Mouse (Mus musculus) neural tube, embryonic 14.5 days (tissue): ENCODE measurements around the gene Zfp990. TPM values are rescaled to one million over a fixed set of nuclear protein-coding genes. Genes with fewer than 3 reads are reported as not detected.
"Not testable (repeated sequence)": the region's sequence is repeated elsewhere in the genome, so short reads cannot be mapped to it uniquely, and the experiment has no call there.

ENCODE experiments used
- ATAC-seq: fragments of 200-750 bp; cut with Nextera tagmentation; 2 replicates; pipeline ENCODE4 v1.8.0; 2017; ENCODE audit warnings: low read depth, mild to moderate bottlenecking, moderate TSS enrichment, moderate library complexity
- H3K27ac ChIP-seq: fragments of 300-500 bp; sonication (generic); 2 replicates; pipeline ENCODE4 v1.5.1; 2014; ENCODE audit warnings: low read depth, mild to moderate bottlenecking, control low read depth, low read length, moderate library complexity, mixed read lengths
- H3K27me3 ChIP-seq: fragments of 300-500 bp; sonication (generic); 2 replicates; pipeline ENCODE4 v1.6.1; 2014; ENCODE audit warnings: low read length; ENCODE audit not compliant: control insufficient read depth, insufficient read depth
- H3K36me3 ChIP-seq: fragments of 300-500 bp; sonication (generic); 2 replicates; pipeline ENCODE4 v1.6.1; 2014; ENCODE audit warnings: low read length, mixed read lengths; ENCODE audit not compliant: control insufficient read depth, insufficient read depth
- H3K4me1 ChIP-seq: fragments of 300-500 bp; sonication (generic); 2 replicates; pipeline ENCODE4 v1.6.1; 2014; ENCODE audit warnings: low read length; ENCODE audit not compliant: control insufficient read depth, insufficient read depth
- H3K4me2 ChIP-seq: fragments of 300-500 bp; sonication (generic); 2 replicates; pipeline ENCODE4 v1.6.1; 2014; ENCODE audit warnings: mild to moderate bottlenecking, low read depth, low read length, control low read depth
- H3K4me3 ChIP-seq: fragments of 300-500 bp; sonication (generic); 2 replicates; pipeline ENCODE4 v1.5.1; 2014; ENCODE audit warnings: low read depth, low read length, control low read depth, mixed read lengths
- H3K9ac ChIP-seq: fragments of 300-500 bp; sonication (generic); replicated peaks from 2 replicates; pipeline ENCODE4 v1.6.1; 2014; ENCODE audit warnings: low read depth, mild to moderate bottlenecking, control low read depth, low read length, mixed read lengths
- H3K9me3 ChIP-seq: fragments of 300-500 bp; sonication (generic); 2 replicates; pipeline ENCODE4 v1.6.1; 2016; ENCODE audit warnings: low read length; ENCODE audit not compliant: control insufficient read depth
- WGBS: fragments of 180-500 bp; shearing (Covaris S2); extraction: QIAGEN DNeasy Blood & Tissue Kit; methylation state at CpG from one replicate; pipeline ENCODE4 v1.1.7; 2014; 5-methylcytosine and 5-hydroxymethylcytosine counted together
- polyA plus RNA-seq: library from polyadenylated mRNA; unstranded; fragments of >200 nt; fragmentation: Nextera tagmentation; extraction: Ambion mirVana; gene quantifications from 2 replicates; pipeline ENCODE4 v1.2.1, GENCODE M21; 2014

The Zfp990 gene
- polyA plus RNA-seq = 0.07 and 0.12 TPM in 2 replicates

GRCm38 (mm10) chr4:145510459-145510858 is at the start of gene Zfp990:
Gene Zfp990, plus strand, starts transcription at chr4:145510759.
- not testable (repeated sequence) for H3K9ac ChIP-seq, H3K4me2 ChIP-seq, H3K9me3 ChIP-seq, H3K27ac ChIP-seq, ATAC-seq, H3K36me3 ChIP-seq, H3K27me3 ChIP-seq, H3K4me3 ChIP-seq, H3K4me1 ChIP-seq
- 80% methylated on average over 4 of the region's 4 CpGs for WGBS

- not testable (repeated sequence) for H3K9me3 ChIP-seq, H3K27ac ChIP-seq, H3K9ac ChIP-seq, H3K36me3 ChIP-seq, H3K27me3 ChIP-seq, H3K4me1 ChIP-seq
- 16% methylated on average over 67 of the region's 68 CpGs for WGBS
- H3K4me2 ChIP-seq = peak overlapping the region; percentile 38; the same call in 1 of the 2 replicates
- peak overlapping the region; percentile 28 for H3K4me3 ChIP-seq
- peak; percentile 74; the same call in 1 of the 2 replicates for ATAC-seq
These were observed 46.9 kb upstream of the Zfp990 start for GRCm38 (mm10) chr4:145463553-145464253.

- ATAC-seq = no peak
- Histone ChIP-seq H3K27ac (no peak overlapping the region), H3K27me3 (no peaks in the 10 kb centered on the region), H3K9me3 (peaks cover 5% of the 10 kb centered on the region), H3K36me3 (no peaks in the 10 kb centered on the region), H3K4me2 (no peak overlapping the region), H3K9ac (no peak overlapping the region), H3K4me1 (no peaks in the 10 kb centered on the region), H3K4me3 (no peak overlapping the region)
- 90% methylated on average over 3 of the region's 3 CpGs for WGBS
These were observed 32.4 kb upstream of the Zfp990 start for GRCm38 (mm10) chr4:145478128-145478527.

- not testable (repeated sequence) for H3K9ac ChIP-seq, H3K27me3 ChIP-seq, H3K9me3 ChIP-seq, H3K4me3 ChIP-seq, H3K36me3 ChIP-seq, H3K4me2 ChIP-seq, H3K27ac ChIP-seq, H3K4me1 ChIP-seq, ATAC-seq
- 94% methylated on average over 8 of the region's 8 CpGs for WGBS
These were observed 29.9 kb upstream of the Zfp990 start for GRCm38 (mm10) chr4:145480699-145481098.

GRCm38 (mm10) chr4:145489396-145489795 is 21.2 kb upstream of the Zfp990 start:
- H3K27ac ChIP-seq = no peak overlapping the region
- H3K9ac ChIP-seq = no peak overlapping the region

GRCm38 (mm10) chr4:145492132-145492531 is 18.4 kb upstream of the Zfp990 start:
- Histone ChIP-seq H3K9me3 (no peaks in the 10 kb centered on the region), H3K9ac (no peak overlapping the region), H3K27me3 (no peaks in the 10 kb centered on the region), H3K4me2 (no peak overlapping the region), H3K4me3 (no peak overlapping the region), H3K4me1 (no peaks in the 10 kb centered on the region), H3K36me3 (no peaks in the 10 kb centered on the region), H3K27ac (no peak overlapping the region)
- WGBS = 86% methylated on average over 11 of the region's 11 CpGs
- ATAC-seq = no peak

More at GRCm38 (mm10) chr4:145489396-145489795, 21.2 kb upstream of the Zfp990 start:
- ATAC-seq = no peak
- no peak overlapping the region for H3K4me3 ChIP-seq
- H3K4me2 ChIP-seq = no peak overlapping the region
- no peaks in the 10 kb centered on the region for H3K36me3 ChIP-seq
- H3K9me3 ChIP-seq = no peaks in the 10 kb centered on the region
- H3K27me3 ChIP-seq = no peaks in the 10 kb centered on the region
- H3K4me1 ChIP-seq = no peaks in the 10 kb centered on the region

GRCm38 (mm10) chr4:145493316-145493715 is 17.2 kb upstream of the Zfp990 start:
- not testable (repeated sequence) for H3K4me3 ChIP-seq, H3K4me2 ChIP-seq, H3K9ac ChIP-seq, H3K27me3 ChIP-seq, H3K4me1 ChIP-seq, ATAC-seq, H3K27ac ChIP-seq, H3K9me3 ChIP-seq, H3K36me3 ChIP-seq
- WGBS = 74% methylated on average over 2 of the region's 2 CpGs

GRCm38 (mm10) chr4:145514637-145515036 is 4.1 kb downstream of the Zfp990 start:
- not testable (repeated sequence) for H3K9me3 ChIP-seq, H3K36me3 ChIP-seq, H3K27ac ChIP-seq, H3K27me3 ChIP-seq, H3K4me3 ChIP-seq, ATAC-seq, H3K9ac ChIP-seq, H3K4me2 ChIP-seq, H3K4me1 ChIP-seq
- 78% methylated on average over 1 of the region's 2 CpGs for WGBS

GRCm38 (mm10) chr4:145515776-145516565 is 5.4 kb downstream of the Zfp990 start:
- H3K36me3 ChIP-seq, H3K4me2 ChIP-seq, H3K4me1 ChIP-seq, H3K9me3 ChIP-seq, H3K27ac ChIP-seq, H3K27me3 ChIP-seq, H3K9ac ChIP-seq, H3K4me3 ChIP-seq, ATAC-seq: not testable (repeated sequence)
- 83% methylated on average over 4 of the region's 4 CpGs for WGBS
